Mouse (Mus musculus) T-cell, adult 66 days (primary cell): ENCODE data around the gene Galnt13. TPM values are rescaled to one million over a fixed set of nuclear protein-coding genes. Genes with fewer than 3 reads are reported as not detected.

Experiments
- total RNA-seq, 2 experiments: library from RNA; stranded (reverse); gene quantifications; 3 replicates in 1 of 2; 4 replicates in 1 of 2; pipeline ENCODE4 v1.2.4; 2023

Gene Galnt13
- total RNA-seq, result not detected

GRCm38 (mm10) chr2:54435937-54436735 is at the start of gene Galnt13:
Galnt13 (plus strand) TSS chr2:54436317.

